Mouse (Mus musculus) stomach, postnatal 0 days (tissue): ENCODE measurements around the gene Fdxr. TPM values are rescaled to one million over a fixed set of nuclear protein-coding genes. Genes with fewer than 3 reads are reported as not detected.
A peak's percentile ranks its signal among the peaks of the same experiment; 100 is the strongest.

Source experiments
- ATAC-seq: fragments of 200-750 bp; cut with Nextera tagmentation; 2 replicates; pipeline ENCODE4 v1.8.0; 2017; ENCODE audit not compliant: low FRiP score, low TSS enrichment
- DNase-seq: peaks from one replicate; pipeline ENCODE4 v3.0.0-alpha.2; 2016; ENCODE audit warnings: low spot score
- H3K27ac ChIP-seq: fragments of 300-500 bp; sonication (generic); replicated peaks from 2 replicates; pipeline ENCODE4 v1.5.1; 2014; ENCODE audit warnings: mild to moderate bottlenecking, control low read depth
- H3K27me3 ChIP-seq: fragments of 300-500 bp; sonication (generic); 2 replicates; pipeline ENCODE4 v1.6.1; 2014; ENCODE audit warnings: low read length; ENCODE audit not compliant: control insufficient read depth, insufficient read depth
- H3K36me3 ChIP-seq: fragments of 300-500 bp; sonication (generic); 2 replicates; pipeline ENCODE4 v1.6.1; 2014; ENCODE audit warnings: low read length, mixed read lengths; ENCODE audit not compliant: control insufficient read depth, insufficient read depth
- H3K4me1 ChIP-seq: fragments of 300-500 bp; sonication (generic); replicated peaks from 2 replicates; pipeline ENCODE4 v1.6.1; 2014; ENCODE audit warnings: antibody characterized with exemption; ENCODE audit not compliant: control insufficient read depth, insufficient read depth
- H3K4me2 ChIP-seq: fragments of 300-500 bp; sonication (generic); replicated peaks from 2 replicates; pipeline ENCODE4 v1.6.1; 2014; ENCODE audit warnings: low read depth, mild to moderate bottlenecking, control low read depth, moderate library complexity
- H3K4me3 ChIP-seq: fragments of 300-500 bp; sonication (generic); 2 replicates; pipeline ENCODE4 v1.5.1; 2014; ENCODE audit warnings: low read depth, low read length, control low read depth
- H3K9ac ChIP-seq: fragments of 300-500 bp; sonication (generic); 2 replicates; pipeline ENCODE4 v1.6.1; 2014; ENCODE audit warnings: mild to moderate bottlenecking, low read length, control low read depth, mixed read lengths
- H3K9me3 ChIP-seq: fragments of 300-500 bp; sonication (generic); 2 replicates; pipeline ENCODE4 v1.6.1; 2016; ENCODE audit warnings: low read length; ENCODE audit not compliant: control insufficient read depth
- CTCF ChIP-seq: IDR thresholded peaks from 2 replicates; pipeline ENCODE4 v1.5.1; 2016; ENCODE audit warnings: antibody characterized with exemption, low read depth, mild to moderate bottlenecking, moderate library complexity
- EP300 ChIP-seq: optimal IDR thresholded peaks from 2 replicates; pipeline ENCODE3; 2016; ENCODE audit warnings: antibody characterized with exemption
- WGBS: fragments of 180-500 bp; shearing (Covaris S2); extraction: QIAGEN DNeasy Blood & Tissue Kit; methylation state at CpG from one replicate; pipeline ENCODE4 v1.1.7; 2014; 5-methylcytosine and 5-hydroxymethylcytosine counted together
- polyA plus RNA-seq: library from polyadenylated mRNA; unstranded; fragments of >200 nt; fragmentation: Nextera tagmentation; extraction: Ambion mirVana; gene quantifications from 2 replicates; pipeline ENCODE4 v1.2.1, GENCODE M21; 2015

Gene Fdxr
- polyA plus RNA-seq, 1 experiment from 2014 or later = 6.7 TPM

- Histone ChIP-seq H3K27me3 (peaks cover 4% of the 10 kb centered on the region; the same call in 1 of the 2 replicates), H3K4me2 (no peak overlapping the region), H3K36me3 (no peaks in the 10 kb centered on the region), H3K9me3 (no peaks in the 10 kb centered on the region), H3K4me3 (no peak overlapping the region), H3K27ac (no peak overlapping the region), H3K4me1 (no peaks in the 10 kb centered on the region), H3K9ac (no peak overlapping the region)
- WGBS = 81% methylated on average over 9 of the region's 9 CpGs
- ATAC-seq (no peak), DNase-seq (no peak)
- TF ChIP-seq EP300 (no peak), CTCF (no peak)
Observed at GRCm38 (mm10) chr11:115271052-115271451, 5.8 kb downstream of the Fdxr start.

- ATAC-seq (peak; percentile 23; the same call in 1 of the 2 replicates), DNase-seq (peak; percentile 80)
- Histone ChIP-seq H3K4me1 (no peaks in the 10 kb centered on the region), H3K27ac (no peak overlapping the region), H3K36me3 (no peaks in the 10 kb centered on the region), H3K9ac (no peak overlapping the region), H3K4me2 (no peak overlapping the region; the same call in 1 of the 2 replicates), H3K27me3 (peaks cover 11% of the 10 kb centered on the region; the same call in 1 of the 2 replicates), H3K4me3 (no peak overlapping the region), H3K9me3 (no peaks in the 10 kb centered on the region)
- WGBS = 25% methylated on average over 19 of the region's 19 CpGs
- TF ChIP-seq CTCF (peak; percentile 95), EP300 (no peak)
Observed at GRCm38 (mm10) chr11:115270148-115270861, 6.5 kb downstream of the Fdxr start.

DNA sequence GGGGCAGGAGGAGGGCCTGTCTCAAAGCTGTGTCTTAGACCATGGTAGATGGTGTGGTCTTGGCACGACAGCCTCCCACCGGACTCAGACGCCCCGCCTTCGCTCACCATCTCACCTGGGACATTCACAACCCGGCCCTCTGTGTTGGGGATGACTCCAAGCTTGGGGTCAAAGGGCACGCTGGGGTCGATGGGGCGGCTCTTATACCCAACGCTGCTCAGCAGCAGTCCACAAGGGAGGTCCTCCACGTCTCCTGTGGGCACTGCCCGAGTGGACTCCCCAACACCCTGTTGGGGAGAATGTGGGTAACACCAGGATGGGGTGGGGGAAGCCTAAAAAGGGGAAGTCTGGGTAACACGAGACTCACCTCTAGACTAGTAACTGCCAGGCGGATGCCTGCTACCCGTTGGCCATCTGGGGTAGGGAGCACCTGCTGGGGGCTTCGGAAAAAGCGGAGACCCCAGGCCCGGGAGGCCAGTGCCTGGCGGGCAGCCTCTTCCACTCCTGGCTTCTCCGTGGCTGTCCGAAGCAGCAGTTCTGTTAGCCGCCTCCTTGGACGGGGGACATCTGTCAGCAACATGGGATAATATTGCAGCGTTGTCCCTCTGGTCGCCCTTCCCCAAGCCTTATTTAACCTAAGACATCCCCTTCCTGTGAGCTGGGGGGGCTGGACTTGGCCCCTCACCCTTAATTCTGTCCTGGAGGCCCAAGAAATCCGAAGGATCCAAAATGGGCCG lies 7.4 kb downstream of the Fdxr start:
- Histone ChIP-seq H3K27me3 (peaks cover 15% of the 10 kb centered on the region), H3K4me3 (no peak overlapping the region), H3K27ac (no peak overlapping the region), H3K4me2 (no peak overlapping the region), H3K36me3 (no peaks in the 10 kb centered on the region), H3K9ac (no peak overlapping the region), H3K4me1 (no peaks in the 10 kb centered on the region), H3K9me3 (no peaks in the 10 kb centered on the region)
- DNase-seq (no peak), ATAC-seq (no peak)
- 86% methylated on average over 27 of the region's 27 CpGs for WGBS
- TF ChIP-seq CTCF = no peak

DNA sequence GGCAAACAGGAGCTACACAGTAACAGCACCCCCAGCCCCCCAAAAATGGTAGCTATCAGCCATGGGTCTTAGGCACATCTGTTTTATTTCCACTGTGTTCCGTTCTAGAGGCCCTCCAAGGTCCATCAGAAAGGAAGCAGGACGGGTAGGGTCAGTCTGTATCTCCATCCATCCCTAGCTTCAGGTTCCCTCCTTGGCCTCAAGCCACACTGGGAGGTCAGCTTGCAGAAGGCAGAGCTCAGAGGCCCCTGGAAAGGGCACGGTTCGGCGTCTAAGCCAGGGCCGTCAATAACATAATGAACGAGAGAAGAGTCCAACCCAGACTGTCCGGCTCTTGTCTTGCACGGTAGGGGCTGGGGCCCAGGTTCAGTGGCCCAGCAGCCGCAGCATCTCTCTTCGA lies 8.9 kb downstream of the Fdxr start:
- Histone ChIP-seq H3K27me3 (peaks cover 15% of the 10 kb centered on the region), H3K4me3 (no peak overlapping the region), H3K9me3 (no peaks in the 10 kb centered on the region), H3K4me2 (no peak overlapping the region), H3K9ac (no peak overlapping the region), H3K27ac (no peak overlapping the region), H3K36me3 (no peaks in the 10 kb centered on the region), H3K4me1 (no peaks in the 10 kb centered on the region)
- ATAC-seq = no peak
- DNase-seq = no peak
- 83% methylated on average over 11 of the region's 11 CpGs for WGBS
- TF ChIP-seq CTCF = no peak
- no peak for TF ChIP-seq EP300

DNA sequence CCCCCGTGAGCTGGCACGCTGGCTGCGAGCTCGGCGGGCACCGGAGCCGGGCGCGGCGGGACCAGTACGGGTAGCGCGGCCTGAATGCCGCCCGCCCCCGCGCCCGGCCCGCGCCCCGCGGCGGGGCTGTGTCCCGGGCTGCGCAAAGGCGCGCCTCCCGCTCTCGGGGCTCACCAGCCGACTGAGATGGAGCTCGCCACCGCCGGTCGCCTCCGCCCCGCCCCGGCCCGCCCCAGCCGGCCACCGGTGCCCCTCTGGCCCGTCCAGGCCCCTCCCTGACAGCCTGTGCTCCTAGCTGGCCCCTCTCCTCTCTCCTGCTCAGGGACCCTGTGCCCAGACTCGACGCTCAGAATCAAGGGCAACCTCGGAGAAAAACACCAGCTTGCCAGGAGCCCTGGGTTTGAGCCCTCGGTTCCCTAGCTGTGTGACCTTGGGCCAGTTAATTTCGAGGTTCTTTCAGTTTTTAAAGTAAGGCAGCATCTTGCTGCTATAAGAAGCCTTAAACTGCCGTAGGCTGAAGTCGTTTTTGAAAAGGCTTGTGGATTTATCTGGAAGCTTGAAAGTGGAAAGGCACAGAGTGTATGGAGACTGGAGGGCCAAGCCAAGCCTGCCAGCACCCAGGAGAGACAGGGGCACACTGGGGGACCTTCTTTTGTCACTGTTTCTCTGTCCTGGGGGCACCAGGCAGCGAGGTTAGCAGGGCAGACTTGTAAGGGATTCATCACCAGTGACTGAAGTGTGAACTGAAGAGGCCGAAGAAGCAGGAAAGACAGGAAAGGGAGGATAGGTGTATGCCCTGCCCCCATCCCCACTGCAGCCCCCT lies 9.6 kb downstream of the Fdxr start, which contains the start of gene Grin2c:
Gene Grin2c, minus strand, starts transcription at position 183 of the 823 bp plus-strand sequence.
- DNase-seq (no peak), ATAC-seq (no peak)
- TF ChIP-seq CTCF = no peak
- no peak for TF ChIP-seq EP300
- H3K4me2 ChIP-seq = peak within 1 kb of the TSS; percentile 55
- H3K4me1 ChIP-seq = no peaks in the 10 kb centered on the region
- 10% methylated on average over 31 of the region's 50 CpGs for WGBS
- no peak within 1 kb of the TSS for H3K9ac ChIP-seq
- H3K36me3 ChIP-seq = no peaks in the 10 kb centered on the region
- H3K9me3 ChIP-seq = no peaks in the 10 kb centered on the region
- H3K4me3 ChIP-seq = peak within 1 kb of the TSS; percentile 28
- H3K27ac ChIP-seq = no peak within 1 kb of the TSS
- peaks cover 15% of the 10 kb centered on the region for H3K27me3 ChIP-seq
